Mouse (Mus musculus) kidney, adult 11 months (tissue): ENCODE measurements around the gene Itpkb.
A peak's percentile ranks its signal among the peaks of the same experiment; 100 is the strongest.

Source experiments
- DNase-seq: peaks from one replicate; pipeline ENCODE4 v3.0.0; 2022

Itpkb gene

GRCm38 (mm10) chr1:180402481-180403081, 72.3 kb downstream of the Itpkb start:
- DNase-seq = no peak

DNA sequence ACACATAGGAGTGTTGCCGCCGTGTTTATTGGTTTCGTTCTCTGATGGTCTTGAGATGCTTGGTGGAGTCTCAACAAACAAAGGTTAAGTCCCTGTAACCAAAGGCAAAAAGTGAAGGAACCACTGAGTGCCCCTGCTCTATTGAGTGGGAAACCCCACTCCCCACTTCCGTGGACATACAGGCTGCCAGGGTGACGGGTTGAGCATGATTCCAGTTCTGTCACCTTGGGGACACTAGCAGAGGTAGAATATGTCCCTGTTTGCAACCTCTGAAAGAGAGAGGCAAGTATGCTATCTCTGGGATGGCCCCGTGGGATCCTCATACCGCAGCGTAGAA, 73.0 kb downstream of the Itpkb start:
- DNase-seq = no peak

GRCm38 (mm10) chr1:180403694-180404606, 73.7 kb downstream of the Itpkb start:
- peak; percentile 79 for DNase-seq

- no peak for DNase-seq
Observed at GRCm38 (mm10) chr1:180404706-180405105, 74.4 kb downstream of the Itpkb start.

DNA sequence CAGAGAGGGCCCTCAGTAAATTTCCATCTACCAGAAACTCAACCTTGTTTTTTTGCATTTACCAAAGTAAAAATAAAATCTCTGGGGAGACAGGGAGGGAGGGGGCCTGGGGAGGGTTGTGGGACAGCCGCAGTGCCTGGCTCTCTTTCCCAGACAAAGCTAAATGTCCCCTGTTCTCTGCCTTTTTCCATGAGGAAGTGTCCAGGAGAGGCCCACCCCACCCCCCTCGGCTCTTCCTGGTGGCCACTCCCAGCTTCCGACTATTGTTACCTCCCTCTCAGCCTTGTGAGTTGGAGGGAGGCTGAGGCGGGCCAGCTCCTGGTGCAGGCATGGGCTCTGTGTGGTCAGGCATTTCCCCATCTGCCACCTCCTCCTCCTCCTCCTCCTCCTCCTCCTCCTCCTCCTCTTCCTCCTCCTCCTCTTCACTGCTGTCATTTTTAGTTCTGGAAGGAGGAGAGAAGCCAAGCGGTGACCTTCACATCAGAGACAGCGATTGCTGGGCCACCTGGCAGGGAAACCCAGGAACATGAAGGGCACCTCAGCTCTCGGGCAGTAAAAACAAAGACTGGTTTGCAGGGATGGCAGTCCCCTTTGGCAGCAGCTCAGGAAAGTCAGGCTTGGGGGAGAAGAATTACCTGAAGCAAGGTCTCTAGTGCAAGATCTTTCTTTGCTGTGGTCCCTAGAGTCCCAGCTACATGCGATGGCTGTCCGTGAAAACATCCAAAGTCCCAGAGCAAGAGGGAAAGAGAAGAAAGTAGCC, 75.5 kb downstream of the Itpkb start:
- DNase-seq = peak; percentile 77

DNA sequence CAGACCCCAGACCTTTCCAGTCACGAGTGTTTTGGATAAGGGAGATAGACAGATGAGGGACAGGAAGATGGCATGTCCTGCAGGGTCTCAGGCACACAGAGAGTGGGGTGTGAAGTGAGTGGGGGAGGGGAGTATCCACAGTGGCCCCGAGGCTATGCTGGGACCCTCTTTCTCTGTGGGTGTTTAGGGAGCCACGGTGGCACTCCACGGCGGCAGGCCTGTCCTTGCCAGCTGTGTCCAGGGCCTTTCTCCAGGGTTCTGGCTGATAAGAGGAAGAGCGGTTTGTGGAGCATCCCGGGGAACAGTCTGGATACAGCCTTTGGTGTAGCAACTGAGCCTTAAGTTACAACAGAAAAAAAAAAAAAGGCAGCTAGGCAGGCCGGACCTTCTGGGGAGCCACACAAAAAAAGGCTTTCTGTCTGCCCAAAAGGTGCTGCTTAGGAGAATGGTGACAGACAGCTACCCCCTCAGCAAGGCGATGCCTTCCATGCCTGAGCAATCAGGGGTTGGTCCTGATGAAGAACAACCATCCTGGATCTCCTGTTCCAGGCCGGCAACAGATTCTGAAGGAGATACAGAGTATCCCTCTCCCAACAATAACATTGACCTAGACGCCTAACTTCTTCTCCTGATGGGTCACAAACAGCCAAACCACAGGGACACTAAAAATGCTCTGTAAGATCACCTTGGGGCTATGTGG, 76.2 kb downstream of the Itpkb start:
- DNase-seq = no peak

GRCm38 (mm10) chr1:180407171-180407671, 76.9 kb downstream of the Itpkb start:
- peak; percentile 83 for DNase-seq

DNA sequence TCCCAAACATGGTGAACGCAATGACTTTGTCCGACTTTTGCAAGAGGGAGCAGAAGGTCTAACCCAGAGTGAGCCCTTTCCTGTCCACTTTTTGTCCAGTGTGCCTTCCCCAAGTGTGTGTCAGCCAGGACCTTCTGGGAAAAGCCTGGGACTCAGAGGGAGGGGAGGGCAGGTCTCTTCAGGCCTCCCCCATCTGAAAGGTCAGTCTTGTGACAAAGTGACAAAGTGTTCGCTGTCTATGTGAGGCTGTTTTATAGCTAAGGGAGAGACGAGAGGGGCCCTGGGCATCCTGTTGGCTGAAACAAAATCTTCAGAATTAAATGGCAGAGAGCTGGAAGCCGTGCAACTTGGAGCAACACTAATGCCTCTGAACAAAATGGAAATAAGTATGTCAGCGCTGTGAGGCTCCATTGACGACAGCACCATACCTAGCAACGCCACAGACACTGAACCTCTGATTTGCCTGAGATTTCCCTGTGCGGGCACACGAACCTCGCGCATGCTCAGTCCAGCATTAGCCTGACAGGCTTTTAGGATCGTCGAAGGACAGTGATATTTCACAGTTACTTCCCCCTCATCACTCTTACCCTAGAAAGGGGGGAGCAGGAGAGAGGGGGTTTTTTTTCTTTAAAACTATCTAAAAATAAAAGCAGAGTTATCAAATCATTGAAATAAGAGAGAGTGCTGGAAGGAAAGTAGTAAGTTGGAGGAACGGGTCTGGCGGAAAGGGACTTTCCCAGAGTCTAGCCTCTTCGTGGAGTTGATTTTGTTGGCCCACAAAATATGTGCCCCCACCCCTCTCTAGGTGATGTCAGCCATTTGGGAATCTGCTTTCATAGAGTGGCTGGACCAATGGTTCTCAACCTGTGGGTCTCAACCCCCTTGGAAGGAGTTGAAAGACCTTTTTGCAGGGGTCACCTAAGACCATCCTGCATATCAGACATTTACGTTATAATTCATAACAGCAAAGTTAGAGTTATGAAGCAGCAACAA, 77.7 kb downstream of the Itpkb start:
- DNase-seq = no peak

DNA sequence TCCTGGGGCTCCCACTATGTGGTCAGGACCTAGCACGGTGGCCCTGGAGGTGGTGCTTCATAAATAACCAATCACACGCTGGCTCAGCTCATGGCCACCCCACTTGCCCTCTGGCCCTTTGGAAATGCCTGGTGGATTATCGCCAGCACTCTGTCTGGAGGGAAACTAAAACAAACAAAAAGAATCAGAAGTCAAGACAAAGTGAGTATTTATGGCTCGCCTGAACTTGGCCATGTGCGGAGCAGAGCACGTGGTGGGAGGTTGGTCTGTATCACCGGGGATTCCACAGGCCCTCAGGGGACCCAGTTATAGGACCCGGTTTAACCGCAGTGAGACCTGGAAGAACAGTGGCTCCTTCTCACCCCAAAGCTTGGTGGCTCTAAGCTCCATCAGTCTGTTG, 78.5 kb downstream of the Itpkb start:
- peak; percentile 82 for DNase-seq

- DNase-seq = no peak
Observed at GRCm38 (mm10) chr1:180409771-180410170, 79.5 kb downstream of the Itpkb start.

DNA sequence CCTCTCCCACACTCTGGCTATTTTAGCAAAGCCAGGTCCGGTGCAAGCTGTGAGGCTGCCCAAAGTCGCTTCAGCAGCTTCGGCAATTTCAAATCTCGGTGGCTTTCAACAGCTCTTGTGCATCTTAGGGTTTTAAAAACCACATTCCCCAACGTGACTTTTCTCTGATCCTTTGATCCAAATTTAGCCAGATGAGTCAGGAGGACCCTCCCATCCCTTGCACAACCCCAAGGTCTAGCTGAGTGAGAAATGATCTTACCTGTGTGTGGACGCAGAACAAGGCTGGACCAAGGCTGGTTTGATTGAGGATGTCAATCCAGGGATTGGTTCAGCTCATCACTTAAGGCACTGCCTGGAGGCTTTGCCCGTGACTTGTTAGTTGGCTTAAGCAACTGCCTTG, 80.0 kb downstream of the Itpkb start:
- DNase-seq = no peak

DNA sequence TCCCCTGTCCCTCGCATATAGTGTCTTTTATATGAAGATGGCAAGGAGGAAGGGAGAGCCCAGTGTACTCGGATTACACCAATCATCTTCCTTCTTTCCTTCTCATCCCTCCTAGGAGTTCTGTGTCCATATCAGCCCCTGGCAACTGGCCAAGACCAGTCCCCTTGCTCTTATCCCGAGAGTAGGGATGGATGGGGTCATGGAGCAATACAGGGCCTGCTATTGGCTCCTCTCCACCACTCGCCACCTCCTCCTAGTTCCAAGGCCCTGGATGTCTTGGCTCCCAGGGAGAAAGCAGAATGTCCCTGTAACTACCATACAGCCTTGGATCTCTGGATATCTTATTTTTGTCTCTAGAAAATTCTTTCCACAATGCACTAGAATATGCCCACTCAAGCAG, 84.8 kb downstream of the Itpkb start:
- no peak for DNase-seq

- DNase-seq = no peak
Observed at GRCm38 (mm10) chr1:180415836-180416235, 85.6 kb downstream of the Itpkb start.

- DNase-seq = no peak
Observed at GRCm38 (mm10) chr1:180417118-180417517, 86.8 kb downstream of the Itpkb start.

DNA sequence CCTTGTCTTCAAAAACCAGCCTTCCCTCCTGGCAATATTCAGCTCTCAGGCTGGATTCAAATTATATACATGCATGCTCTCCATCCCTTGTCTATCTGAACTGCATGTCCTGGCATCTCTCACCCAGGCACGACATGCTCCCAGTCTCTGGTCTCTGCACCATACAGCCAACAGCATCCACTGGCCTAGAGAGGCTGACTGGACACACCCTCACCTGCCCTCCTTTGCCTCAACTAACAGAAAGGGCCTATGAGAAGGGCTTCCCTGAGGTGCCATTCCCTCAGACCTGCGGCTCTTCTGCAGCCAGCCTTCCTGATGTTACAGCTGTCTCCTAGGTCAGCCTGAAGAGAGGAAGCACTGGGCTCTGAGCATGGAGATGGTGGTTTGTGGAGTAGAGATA, 88.8 kb downstream of the Itpkb start:
- DNase-seq = no peak

GRCm38 (mm10) chr1:180420496-180421164, 90.3 kb downstream of the Itpkb start:
- peak; percentile 65 for DNase-seq

DNA sequence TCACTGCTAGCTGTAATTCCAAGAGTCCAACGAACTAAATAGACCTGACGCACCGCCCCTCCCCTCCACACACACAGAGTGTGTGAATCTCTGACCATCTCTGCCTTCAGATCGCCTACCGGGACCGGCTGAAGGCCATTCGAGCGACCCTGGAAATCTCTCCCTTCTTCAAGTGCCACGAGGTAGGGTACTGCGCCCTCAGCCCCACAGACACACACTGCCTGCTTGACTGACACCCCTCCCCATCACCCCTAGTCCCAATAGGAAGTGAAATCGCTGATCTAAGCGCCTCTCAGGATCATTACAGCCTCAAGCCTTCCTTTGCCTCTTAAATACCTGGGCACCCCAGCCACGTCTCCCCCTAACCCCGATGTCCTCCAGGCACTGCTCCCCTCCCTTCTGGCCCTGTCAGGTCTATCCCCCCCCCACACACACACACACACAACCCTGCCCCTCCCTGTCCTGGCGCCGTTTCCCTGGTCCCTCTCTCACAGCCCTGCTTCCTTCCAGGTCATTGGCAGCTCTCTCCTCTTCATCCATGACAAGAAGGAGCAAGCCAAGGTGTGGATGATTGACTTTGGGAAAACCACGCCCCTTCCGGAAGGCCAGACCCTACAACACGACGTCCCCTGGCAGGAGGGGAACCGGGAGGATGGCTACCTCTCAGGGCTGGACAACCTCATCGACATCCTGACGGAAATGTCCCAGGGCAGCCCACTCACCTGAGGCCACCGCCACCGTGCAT, 91.1 kb downstream of the Itpkb start:
- DNase-seq = peak; percentile 41

DNA sequence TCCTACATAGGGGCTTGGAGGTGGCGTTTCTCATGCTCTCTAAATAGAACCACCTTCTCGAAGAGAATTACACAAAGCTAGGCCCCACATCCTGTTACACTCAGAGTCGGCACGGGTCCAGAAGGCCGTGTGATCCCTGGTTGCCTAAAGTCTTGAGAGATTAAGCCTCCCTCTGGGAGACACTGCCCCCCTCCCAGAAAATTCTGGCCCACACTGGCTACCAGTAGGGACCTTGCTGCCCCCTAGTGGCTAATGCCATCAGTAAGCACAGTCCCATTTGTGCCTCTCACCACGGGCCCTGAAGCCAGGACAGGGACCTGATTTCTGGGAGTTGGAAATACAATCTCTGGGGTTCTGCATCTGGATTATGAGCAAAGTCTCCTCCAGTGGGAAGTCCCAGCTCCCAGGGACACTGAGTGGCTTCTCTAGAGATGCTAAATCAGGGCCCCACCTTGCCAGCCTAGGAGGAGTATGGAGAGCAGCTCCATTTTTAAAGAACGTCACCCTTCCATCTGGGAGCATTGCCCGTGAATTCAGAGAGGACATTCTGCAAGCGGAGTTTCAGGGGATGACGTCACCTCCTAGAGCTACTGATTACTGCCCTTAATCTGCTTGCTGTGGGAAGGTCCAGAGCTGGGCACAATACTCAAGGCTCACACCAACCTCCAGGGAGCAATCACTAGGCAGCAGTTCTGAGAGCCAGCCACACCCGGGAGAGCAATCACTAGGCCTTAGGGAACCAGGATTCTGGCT, 92.0 kb downstream of the Itpkb start:
- DNase-seq = peak; percentile 73

- no peak for DNase-seq
Observed at GRCm38 (mm10) chr1:180423008-180423639, 92.8 kb downstream of the Itpkb start.
